Mouse (Mus musculus): ENCODE data around the gene Lrch2. TPM values are rescaled to one million over a fixed set of nuclear protein-coding genes. Genes with fewer than 3 reads are reported as not detected.

The Lrch2 gene
- polyA plus RNA-seq (2014; fragmentation: Illumina TruSeq; extraction: RNeasy Lipid Tissue Mini Kit (QIAGEN cat#74804); ENCODE audit: insufficient read depth, low read depth, low replicate concordance), result 0.95 TPM

GRCm38 (mm10) chrX:147553421-147554201, at the start of gene Lrch2:
Gene Lrch2, minus strand, starts transcription at chrX:147554081.

GRCm38 (mm10) chrX:147453610-147454009, 100.3 kb downstream of the Lrch2 start, which contains the start of gene Vmn1r239-ps:
Gene Vmn1r239-ps, minus strand, starts transcription at chrX:147453710.

DNA sequence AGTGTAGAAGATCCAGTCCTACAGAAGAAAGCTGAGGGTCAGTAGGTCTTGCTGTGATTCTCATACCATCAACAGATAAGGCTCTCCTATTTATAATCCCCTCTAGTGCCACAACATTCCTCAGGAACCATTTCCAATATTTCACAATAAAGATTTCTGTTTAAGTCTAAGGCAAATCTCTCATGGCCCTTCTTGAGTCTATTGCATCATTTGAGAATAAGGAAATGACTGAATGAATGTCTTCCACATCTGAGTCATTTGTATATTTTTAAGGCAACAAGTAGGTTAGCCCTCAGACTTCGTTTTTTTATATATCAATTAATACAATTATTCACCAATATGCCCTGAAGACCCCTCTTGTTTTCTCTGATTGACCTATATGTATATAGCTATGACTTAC, 124.8 kb downstream of the Lrch2 start, which contains the start of gene Il13ra2:
Il13ra2 (minus strand) TSS at position 64 of the 400 bp plus-strand sequence.

Other genes with a start within 250 kb of the Lrch2 start
- not detected for gene Il13ra2, start 124.9 kb downstream of the Lrch2 start, polyA plus RNA-seq (2014; fragmentation: Illumina TruSeq; extraction: RNeasy Lipid Tissue Mini Kit (QIAGEN cat#74804); ENCODE audit: insufficient read depth, low read depth, low replicate concordance)
- gene Vmn1r239-ps, start 100.4 kb downstream of the Lrch2 start, polyA plus RNA-seq (2014; fragmentation: Illumina TruSeq; extraction: RNeasy Lipid Tissue Mini Kit (QIAGEN cat#74804); ENCODE audit: insufficient read depth, low read depth, low replicate concordance), result not detected
- gene Gm15128, start 211.9 kb upstream of the Lrch2 start, polyA plus RNA-seq (2014; fragmentation: Illumina TruSeq; extraction: RNeasy Lipid Tissue Mini Kit (QIAGEN cat#74804); ENCODE audit: insufficient read depth, low read depth, low replicate concordance), result not detected